Mouse (Mus musculus): ENCODE data around the gene Dbx2. TPM values are rescaled to one million over a fixed set of nuclear protein-coding genes. Genes with fewer than 3 reads are reported as not detected.

Dbx2 gene
- total RNA-seq (2021), result not detected in 2 replicates
- long read RNA-seq, result 0 reads

DNA sequence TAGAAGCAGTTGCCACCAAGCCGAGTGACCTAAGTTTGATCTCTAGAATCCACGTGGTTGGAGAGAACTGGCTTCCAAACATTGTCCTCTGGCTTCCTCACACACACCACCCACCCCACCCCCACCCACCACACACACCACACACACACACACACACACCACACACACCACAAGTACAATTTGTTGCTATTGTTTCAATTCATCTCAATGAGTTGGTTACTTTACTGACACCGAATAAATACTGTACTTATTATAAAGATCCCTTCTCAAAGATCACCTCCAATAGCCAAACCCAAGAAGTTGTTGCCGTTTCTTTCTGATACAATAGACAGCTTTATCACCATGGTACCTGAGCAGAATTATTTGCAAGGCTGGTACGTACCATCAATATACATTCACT, at the start of gene Dbx2:
Gene Dbx2, minus strand, starts transcription at position 101 of the 400 bp plus-strand sequence.
- no peak for DNase-seq

DNA sequence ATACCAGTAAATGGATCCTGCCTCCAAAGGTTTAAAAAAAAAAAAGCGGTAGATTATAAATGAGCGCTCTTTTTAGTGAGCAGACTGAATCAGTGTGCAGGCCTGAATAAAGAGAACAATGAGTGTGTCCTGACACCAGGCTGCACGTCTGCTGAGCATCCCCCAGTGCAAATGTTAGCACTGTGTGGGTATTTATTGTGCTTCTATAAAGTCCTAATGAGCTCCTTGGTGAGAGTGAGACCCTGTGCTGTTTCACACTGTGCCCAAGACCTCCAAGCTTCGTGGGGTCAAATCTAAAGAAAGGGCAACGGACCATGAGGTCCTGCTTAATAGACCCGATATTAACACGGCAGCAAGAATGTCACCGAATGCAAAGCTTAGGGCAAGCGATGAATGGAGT, 46.4 kb upstream of the Dbx2 start:
- DNase-seq, result no peak

DNA sequence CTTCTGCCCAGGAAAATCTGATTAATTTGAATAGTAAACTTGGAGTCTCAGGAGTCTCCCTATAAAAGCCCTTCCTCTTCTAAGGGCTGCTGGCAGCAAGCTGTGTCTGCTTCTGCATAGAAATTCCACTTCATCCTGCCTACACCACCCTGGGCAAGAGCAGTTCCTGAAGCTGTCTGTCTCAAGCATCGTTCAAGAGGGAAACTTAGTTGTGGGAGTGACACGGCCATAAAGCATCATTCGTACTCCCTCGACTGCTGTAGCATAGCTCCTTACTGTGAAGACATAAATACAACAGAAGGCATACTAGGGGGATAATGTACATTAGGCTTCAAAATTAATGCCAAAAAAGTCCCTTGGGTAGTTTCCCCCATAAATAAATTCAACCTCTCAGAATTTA, 45.8 kb upstream of the Dbx2 start:
- DNase-seq, result no peak

DNA sequence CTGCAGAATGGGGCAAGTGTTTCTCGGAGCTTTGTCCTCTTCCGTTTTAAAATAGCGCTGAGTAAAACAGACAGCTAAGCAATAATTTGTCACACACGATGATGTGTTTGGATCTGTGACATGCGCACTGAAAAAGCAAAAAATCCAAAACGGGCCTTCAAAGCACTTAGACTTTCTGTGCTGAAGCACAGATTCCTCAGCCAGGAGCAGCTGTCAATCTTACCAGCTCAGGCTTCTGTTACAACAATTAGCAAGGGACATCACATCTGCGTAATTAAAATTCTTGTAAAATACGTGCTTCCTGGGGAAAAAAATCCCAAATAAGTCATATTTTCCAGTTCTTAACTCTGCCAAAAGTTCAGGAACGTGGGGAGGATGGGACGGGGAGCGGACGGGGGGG, 43.6 kb upstream of the Dbx2 start:
- DNase-seq, result no peak

DNA sequence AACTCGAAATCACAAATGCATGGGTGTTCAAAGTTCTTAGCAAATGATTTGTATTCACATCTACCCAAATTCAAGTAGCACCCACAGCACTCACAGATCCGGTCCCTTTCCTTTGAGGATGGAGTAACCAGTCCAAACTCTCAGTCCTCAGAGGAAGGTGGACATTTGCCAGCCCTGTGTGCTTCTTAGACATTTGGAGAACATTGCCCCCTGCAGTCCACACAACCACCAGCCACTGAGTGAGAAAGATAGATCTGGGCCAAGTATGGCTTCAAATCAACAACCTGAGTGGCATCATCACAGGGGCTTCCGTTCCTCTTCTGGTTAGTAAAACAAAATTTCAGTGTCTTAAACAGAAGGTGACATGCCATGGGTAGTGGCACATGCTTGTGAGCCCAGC, 38.0 kb upstream of the Dbx2 start:
- peak; percentile 7 for DNase-seq

DNA sequence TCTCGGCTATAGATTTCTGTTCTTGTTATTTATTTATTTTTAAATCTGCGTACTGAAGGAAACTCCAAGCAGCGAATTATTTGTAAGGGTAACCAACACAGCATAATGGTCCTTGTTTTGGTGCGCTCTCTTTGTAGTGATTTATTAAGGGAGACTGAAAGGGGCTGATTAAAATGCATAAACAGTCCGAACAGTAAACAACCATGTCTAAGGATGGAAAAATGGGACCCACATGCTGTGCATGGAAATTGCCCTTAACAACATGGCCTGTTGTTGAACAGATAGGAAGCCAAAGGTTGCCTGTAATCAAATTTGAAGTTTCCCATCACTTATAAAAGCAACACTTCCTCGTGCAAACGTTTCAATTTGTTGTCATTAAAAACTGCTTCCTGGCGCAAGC, 35.8 kb upstream of the Dbx2 start:
- DNase-seq, result no peak

DNA sequence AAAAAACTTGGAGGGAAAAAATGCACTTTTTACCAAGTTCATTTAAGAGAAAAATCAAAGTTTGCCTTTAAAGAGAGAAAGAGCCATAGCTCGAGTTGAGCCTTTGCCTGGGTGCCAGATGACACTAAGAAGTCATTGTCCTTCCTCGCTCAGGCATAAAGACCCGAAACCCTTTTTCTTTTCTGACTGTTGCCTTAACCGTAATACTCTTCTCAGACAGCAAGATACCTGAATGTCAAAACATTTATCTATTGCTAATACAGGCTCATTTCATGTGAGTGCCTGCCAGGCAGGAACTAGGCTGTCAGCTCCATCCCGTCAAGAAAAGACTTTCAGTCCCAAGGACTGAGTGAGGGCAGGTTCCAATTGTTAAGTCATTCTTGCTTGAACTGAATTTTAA, 35.4 kb upstream of the Dbx2 start:
- DNase-seq, result no peak

DNA sequence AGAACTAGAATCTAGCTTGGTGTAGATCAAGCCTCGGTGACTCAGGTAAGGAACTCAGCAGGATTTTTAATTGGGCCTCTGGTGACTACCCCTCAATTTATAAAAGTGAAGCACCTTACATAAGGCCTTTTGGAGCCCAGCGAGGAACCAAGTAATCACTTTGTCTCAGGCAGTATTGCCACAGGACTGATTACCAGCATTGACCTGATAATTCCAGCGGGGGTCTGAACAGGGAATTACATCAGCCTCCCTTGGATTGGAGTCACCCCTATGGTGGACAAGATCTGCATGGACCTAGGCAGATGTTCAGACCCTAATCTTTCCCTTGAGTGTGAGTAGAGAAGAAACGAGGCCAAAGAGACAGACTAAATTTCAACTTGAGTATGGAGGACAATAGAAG, 26.9 kb upstream of the Dbx2 start:
- DNase-seq, result no peak

DNA sequence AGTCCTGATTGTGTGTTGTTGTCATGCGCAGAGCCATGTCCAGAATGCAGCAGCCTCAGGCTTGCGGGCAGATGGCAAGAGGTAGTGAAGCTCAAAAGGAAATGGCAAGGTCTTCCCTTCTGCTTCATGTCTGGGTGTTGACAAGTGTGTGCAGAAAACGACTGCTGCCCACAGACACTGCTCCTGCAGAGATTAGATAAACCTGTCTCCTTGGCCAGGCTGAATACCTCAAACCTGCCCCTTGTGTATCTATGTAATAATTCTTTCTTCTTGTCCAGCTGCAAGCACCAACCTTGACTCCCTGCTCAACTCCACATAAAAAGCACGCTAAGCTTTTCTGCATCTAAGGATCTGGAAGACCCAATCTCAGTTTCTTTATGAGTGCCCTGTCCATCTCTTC, 19.9 kb upstream of the Dbx2 start:
- DNase-seq, result no peak

DNA sequence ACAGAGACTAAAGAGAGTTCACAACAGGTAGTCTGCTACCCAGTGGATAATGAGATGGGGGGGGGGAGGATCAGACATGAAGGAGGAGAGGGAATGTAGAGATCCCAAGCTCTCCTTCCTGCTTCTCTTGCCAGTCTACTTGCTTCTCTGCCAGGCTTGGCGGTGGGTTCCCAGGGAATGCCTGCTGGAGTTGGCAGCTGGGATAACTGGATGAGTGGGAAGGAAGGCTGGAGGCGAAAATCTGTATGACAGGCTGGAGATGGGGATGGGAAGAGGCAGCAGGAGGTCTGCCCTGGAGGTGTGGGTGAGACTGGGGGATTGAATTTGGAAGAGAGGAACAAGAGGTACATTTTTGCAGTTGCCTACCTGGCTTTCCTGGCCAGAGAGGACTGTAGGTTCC, 19.4 kb upstream of the Dbx2 start:
- DNase-seq, result no peak

DNA sequence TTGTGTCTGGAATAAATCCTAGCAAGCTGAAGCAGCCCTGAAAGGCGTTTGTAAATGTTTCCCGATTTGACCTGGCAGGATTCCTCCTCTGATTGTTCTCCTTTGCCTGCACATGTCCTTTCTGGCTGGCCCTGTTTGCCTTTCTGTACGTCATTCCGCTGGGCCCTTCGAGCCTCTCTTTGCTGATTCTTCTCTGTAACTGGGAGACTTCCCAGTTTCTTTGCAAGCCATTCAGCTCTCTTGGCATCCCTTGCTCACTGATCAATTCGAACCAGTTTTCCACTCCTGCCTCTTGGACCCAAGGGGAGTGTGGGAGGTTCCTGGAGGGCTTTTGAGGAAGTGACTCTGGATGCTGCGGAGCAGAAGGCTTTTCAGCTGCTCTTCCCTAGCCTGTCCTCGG, 11.4 kb upstream of the Dbx2 start:
- DNase-seq, result no peak

DNA sequence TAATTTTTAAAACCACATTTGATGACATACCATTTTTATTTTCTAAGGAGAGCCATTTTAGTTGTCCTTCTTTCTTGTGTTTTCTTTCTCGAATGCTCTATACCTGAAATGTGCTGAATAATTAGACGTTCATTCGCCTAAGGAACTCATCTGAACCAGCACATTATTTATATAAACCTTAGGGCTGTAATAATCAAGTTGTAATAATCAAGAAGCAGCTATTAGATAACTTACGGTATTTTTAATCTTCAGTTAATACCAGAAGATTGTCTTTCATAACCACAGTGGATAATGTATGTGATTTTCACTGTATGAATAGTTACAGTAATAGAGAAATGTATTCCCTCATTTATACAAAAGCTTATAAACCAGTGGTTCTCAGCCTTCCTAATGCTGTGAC, 9.2 kb upstream of the Dbx2 start:
- no peak for DNase-seq

DNA sequence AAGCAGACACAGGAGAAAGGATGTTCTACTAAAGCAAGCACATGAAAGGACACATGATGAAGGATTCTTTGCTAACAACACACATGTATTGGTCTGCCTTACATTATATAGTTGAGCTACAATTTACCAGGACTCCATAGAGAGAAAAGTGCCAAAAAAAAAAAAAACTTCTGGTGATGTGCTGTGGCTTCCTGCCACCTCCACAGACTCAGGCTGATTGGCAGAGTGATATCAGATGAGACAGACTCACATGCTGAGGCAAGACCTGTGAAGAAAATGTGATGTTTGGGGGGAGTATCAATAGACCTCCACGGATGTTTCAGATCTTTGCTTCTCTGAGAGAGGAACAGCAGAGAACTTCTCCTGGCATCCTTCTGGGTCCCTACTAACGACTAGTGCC, 6.0 kb upstream of the Dbx2 start:
- no peak for DNase-seq

DNA sequence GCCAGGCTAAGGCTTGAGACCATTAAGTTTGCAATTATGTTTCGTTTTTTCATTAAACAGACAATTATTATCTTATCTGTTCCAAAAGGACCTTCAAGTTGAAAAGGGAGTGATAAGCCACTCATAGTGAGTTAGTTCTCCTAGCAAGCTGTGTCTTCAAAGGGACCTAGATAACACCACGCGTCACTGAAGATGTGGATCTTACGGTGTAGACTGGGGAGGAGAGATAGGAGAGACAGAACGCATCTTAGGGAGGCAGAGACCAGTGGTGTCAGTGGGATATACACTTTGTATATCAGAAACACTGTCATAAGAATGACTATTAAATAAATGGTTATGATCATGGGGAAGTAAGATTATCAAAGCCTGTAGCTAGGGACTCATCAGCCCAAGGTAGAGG, 4.6 kb upstream of the Dbx2 start:
- no peak for DNase-seq

DNA sequence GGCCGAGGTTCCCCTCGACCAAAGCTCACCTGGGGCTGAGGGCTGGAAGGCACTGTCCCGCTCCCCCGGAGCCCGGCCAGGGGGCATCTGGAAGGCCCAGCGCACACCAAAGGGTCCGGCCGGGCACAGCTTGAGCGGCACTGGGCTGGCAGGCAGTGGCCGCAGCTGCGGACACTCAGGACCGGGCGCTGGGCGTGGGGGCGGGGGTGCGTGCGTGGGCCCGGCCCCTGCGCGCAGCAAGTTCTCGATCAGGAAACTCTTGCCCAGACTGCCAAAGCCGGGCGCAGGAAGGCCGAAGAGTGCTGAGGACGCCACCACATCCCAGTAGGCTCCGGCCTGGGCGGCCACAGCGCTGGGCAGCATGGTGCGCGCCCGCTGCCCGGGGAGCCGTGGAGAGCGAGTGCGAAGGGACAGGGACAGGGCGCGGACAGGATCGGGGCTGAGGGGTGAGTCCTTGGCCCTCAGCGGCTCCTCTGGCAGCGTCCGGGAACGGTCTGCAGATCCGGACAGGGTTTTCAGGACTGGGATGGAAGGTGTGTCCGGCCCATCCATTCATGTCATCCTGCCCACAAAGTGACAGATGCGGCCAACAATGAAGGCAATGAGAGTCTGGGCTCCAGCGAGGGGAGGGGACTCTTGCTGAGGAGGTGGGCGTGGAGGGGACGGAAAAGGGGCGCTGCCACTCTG, 1.4 kb downstream of the Dbx2 start:
- DNase-seq, result peak; percentile 14

DNA sequence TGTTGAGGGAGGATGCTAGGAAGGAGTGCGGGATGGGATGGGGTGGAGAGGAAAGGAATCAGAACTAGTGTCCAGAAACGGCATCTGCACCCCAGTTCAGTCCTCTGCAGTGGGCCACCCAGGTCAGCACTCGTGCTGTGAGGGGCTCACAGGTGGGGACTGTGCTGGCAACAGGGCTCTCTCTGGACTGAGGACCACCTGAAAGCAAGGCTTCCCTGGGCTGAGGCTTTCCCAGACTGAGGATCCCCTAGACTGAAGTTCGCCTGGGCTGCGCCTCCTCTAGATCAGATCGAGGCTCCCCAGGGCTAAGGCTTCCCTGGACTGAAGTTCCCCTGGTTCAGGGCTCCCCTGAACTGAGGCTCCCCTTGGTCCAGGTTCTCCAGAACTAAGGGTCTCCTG, 1.9 kb downstream of the Dbx2 start:
- DNase-seq, result no peak

DNA sequence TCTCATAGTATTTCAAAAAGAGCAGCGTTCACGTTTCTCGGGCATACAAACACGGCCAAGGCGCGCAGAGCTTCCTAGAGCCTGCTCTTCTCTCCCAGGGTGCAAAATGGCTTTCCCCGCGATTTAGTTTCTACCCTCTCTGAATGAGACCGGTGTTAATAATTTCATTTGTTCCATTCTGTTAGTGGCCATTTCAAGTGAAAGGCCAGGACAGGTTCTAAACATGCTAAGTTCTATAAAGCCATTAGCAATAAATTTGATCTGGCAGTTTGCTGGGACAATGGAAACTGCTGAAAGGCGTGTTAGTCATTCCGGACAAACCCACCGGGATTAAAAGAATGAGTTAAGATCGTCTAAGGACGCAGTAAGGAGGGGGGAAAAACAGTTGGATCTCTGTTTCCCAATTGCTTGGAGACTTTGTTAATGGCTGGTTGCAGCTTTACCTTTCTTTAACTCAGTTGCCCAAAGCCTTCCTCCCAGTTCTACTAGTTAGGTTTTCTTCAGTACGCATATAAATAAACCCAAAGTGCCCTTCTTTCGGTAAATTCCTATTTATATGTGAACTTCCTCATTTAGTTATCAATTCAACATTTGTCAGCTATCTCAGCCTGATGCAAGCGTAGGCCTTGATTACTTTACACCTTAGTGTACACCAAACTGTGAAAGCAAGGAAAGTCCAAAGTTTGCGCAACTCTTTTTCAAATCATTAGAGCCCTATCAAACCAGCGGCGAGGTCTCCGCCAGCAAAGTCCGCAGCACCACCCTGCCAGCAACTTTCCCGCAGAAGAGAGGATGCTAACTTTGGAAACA, 2.7 kb downstream of the Dbx2 start:
- no peak for DNase-seq

DNA sequence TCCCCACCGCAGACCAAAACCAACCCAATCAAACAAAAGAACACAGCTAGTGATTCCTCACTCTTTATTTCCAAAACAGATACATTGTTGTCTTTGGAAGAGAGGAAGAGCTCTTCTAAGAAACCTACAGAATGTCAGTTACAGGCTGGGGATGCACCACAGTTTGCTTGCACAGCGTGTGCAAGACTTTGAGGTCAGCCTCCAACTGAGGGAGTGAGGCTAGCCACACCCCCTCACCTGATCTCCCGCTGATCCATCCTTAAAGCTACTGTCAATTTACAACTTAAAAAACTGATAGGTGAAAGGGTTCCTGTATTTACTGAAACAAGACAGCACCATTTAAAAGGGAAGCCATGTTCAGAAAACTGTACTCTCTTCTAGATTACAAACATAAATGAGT, 3.9 kb downstream of the Dbx2 start:
- DNase-seq, result no peak

DNA sequence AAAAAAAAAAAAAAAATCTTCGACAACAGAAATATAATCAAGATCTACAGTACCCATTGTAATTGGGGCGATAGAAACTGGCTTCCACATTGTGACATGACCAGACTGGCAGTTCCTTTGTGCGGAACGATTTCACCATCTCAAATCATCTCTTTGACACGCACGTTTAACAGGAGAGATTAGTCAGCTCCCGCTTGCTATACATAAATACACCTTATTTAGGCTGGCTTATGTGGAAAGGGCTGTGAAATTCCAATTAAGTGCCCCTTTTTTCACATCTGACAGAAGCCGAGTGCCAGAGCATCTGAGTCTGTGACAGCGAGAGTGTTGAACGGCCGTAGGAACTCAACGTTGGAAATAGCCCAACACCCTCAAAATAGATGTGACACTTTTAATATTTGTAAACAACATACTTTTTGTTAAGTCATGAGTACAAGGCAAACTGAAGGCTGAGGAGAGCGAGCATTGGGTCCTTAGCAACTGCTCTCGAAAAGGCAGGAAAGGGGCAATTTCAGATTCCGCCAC, 12.2 kb downstream of the Dbx2 start:
- DNase-seq, result no peak

DNA sequence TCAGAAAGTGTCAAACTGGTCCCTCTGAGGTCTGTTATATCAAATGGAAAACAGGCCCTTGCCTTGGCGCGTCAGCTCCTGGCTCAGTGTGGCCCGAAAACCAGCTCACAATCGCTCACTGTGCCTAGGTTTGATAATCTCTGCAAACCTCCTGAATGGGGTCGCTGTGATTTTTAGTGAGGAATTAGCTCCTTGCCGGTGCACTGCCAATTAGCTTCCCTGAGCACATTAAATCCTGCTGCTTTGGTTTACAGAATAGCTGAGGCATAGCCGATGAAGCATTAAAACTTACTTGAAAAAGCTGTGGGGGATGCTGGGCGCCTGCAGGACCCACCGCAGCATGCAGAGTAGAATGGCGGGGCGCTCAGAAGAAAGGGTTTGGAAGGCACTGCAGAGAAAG, 15.4 kb downstream of the Dbx2 start:
- DNase-seq, result no peak

DNA sequence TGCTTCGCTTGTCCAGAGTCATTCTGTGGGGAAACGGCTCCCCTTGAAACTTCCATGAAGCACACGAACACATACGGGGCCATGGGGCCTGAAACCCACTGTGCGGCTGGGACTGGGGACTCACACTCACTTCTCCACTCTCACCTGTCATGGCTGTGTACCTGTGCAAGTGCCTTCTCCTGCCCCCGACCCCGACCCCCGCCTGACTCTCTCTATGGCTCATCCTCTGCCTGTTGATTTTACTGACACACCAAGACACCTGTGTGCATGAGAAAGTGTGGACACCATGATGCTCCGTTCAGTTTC, 16.0 kb downstream of the Dbx2 start:
- no peak for DNase-seq

DNA sequence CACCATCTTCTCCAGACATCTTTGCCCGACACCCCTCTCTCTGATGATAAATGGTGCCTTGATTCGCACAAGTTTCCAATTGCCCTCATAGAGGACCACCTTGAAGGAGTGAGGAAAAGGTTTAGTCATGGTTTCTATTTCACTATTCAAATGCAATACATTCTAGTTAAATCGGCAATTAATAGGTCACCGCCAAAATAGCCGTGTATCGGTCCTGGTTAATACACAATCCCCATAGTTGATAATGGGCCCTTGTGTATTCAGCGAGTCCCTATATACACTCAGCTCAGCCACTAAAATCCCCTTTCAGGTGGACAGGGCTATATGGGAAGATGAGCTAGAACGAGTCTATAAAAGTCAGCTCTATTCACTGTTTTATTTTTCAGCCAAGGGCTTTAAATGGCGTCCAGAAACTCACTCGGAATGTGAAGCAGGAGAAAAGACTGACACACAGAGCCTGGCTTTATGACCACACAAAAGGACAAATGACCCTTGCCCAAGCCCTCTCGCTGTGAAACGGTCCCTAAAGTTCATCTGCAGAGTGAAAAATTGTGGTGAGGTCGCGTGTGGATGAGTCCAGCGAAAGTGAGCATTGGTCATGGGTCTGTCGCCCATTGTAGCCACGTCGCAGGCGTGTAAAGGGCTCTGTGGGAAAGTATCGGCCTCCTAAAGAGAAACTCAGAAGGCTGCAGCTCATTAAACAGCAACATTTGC, 16.5 kb downstream of the Dbx2 start:
- no peak for DNase-seq

DNA sequence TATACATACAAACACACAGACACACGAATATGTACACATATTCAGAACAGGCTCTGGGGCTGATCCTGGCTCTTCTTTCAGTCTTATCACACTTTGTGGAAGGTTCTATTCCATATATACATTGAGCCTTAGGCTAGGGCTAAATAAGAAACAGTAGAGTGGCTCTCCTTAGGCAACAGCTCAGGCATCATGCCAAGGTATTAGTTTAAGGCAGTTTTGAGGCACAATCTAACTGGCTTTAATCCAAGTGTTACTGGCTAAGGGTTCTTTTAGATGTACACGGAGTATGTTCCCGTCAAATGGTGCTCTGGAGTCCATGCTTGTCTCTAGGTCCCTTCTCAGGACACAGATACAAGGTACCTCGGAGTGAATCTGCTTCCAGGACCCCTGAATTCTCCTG, 31.4 kb downstream of the Dbx2 start:
- no peak for DNase-seq

DNA sequence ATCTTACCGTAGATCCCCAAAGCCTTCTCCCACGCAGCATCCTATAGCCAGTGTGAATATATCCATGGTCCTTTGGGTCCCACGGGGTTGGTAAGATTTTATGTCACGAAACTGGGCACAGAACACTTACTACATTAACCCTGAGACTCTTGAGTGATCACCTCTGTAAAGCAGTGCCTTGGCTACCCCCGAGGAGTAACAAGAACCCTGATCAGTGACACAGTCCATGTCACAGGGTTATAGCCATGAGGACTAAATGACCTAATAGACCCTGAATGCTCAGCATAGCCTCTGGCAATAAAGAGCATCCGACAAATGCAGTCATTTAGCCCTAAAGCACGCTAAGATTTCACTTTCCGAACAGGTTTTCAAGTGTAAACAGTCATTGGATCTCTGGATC, 33.0 kb downstream of the Dbx2 start:
- DNase-seq, result no peak
